Mouse (Mus musculus) neural tube, embryonic 11.5 days (tissue): ENCODE data around the gene Tab3. TPM values are rescaled to one million over a fixed set of nuclear protein-coding genes. Genes with fewer than 3 reads are reported as not detected.

Experiments used
- ATAC-seq: fragments of 200-750 bp; cut with Nextera tagmentation; 2 replicates; pipeline ENCODE4 v1.8.0; 2017; ENCODE audit warnings: moderate number of reproducible peaks, mild to moderate bottlenecking, moderate TSS enrichment, moderate library complexity; ENCODE audit not compliant: insufficient read depth, low FRiP score, low TSS enrichment
- DNase-seq: peaks from one replicate; pipeline ENCODE4 v3.0.0-alpha.2; 2015; ENCODE audit warnings: low spot score
- H3K27ac ChIP-seq: fragments of 300-500 bp; sonication (generic); 2 replicates; pipeline ENCODE4 v1.5.1; 2014; ENCODE audit warnings: low read depth, mild to moderate bottlenecking, low read length
- H3K27me3 ChIP-seq: fragments of 300-500 bp; sonication (generic); 2 replicates; pipeline ENCODE4 v1.6.1; 2014; ENCODE audit warnings: mild to moderate bottlenecking, low read length, mixed read lengths; ENCODE audit not compliant: control insufficient read depth, insufficient read depth
- H3K36me3 ChIP-seq: fragments of 300-500 bp; sonication (generic); 2 replicates; pipeline ENCODE4 v1.6.1; 2014; ENCODE audit warnings: mild to moderate bottlenecking, low read length, moderate library complexity, mixed read lengths; ENCODE audit not compliant: control insufficient read depth, insufficient read depth
- H3K4me1 ChIP-seq: fragments of 300-500 bp; sonication (generic); 2 replicates; pipeline ENCODE4 v1.6.1; 2014; ENCODE audit warnings: low read length, mixed read lengths; ENCODE audit not compliant: control insufficient read depth, insufficient read depth
- H3K4me2 ChIP-seq: fragments of 300-500 bp; sonication (generic); 2 replicates; pipeline ENCODE4 v1.6.1; 2014; ENCODE audit warnings: low read depth, mild to moderate bottlenecking, moderate library complexity
- H3K4me3 ChIP-seq: fragments of 300-500 bp; sonication (generic); 2 replicates; pipeline ENCODE4 v1.5.1; 2014; ENCODE audit warnings: low read depth, low read length
- H3K9ac ChIP-seq: fragments of 300-500 bp; sonication (generic); 2 replicates; pipeline ENCODE4 v1.6.1; 2014; ENCODE audit warnings: mild to moderate bottlenecking, low read length
- H3K9me3 ChIP-seq: fragments of 300-500 bp; sonication (generic); 2 replicates; pipeline ENCODE4 v1.6.1; 2016; ENCODE audit warnings: low read length; ENCODE audit not compliant: control insufficient read depth
- WGBS: fragments of 180-500 bp; shearing (Covaris S2); extraction: QIAGEN DNeasy Blood & Tissue Kit; methylation state at CpG from one replicate; pipeline ENCODE4 v1.1.7; 2014; 5-methylcytosine and 5-hydroxymethylcytosine counted together
- polyA plus RNA-seq: library from polyadenylated mRNA; unstranded; fragments of >200 nt; fragmentation: Nextera tagmentation; extraction: Ambion mirVana; gene quantifications from 2 replicates; pipeline ENCODE4 v1.2.1, GENCODE M21; 2014

Gene Tab3
- polyA plus RNA-seq, result 4.3 and 5.7 TPM in 2 replicates

- Histone ChIP-seq H3K4me1 (no peaks in the 10 kb centered on the region), H3K4me3 (peak within 1 kb of the TSS; percentile 62), H3K27me3 (no peaks in the 10 kb centered on the region), H3K27ac (no peak within 1 kb of the TSS), H3K9me3 (no peaks in the 10 kb centered on the region), H3K9ac (peak within 1 kb of the TSS; percentile 75), H3K36me3 (no peaks in the 10 kb centered on the region), H3K4me2 (peak within 1 kb of the TSS; percentile 43)
- peak; percentile 93 for DNase-seq
- peak; percentile 98 for ATAC-seq
- 23% methylated on average over 46 of the region's 64 CpGs for WGBS
These were observed at the start of gene Tab3 for GRCm38 (mm10) chrX:85573532-85574181. Gene Tab3, plus strand, starts transcription at chrX:85574022.

GRCm38 (mm10) chrX:85525545-85525944 lies 48.3 kb upstream of the Tab3 start:
- no peaks in the 10 kb centered on the region for H3K36me3 ChIP-seq
- H3K9ac ChIP-seq, result no peak overlapping the region
- no peaks in the 10 kb centered on the region for H3K27me3 ChIP-seq
- ATAC-seq (no peak), DNase-seq (no peak)
- no peaks in the 10 kb centered on the region for H3K9me3 ChIP-seq
- H3K27ac ChIP-seq, result no peak overlapping the region
- H3K4me2 ChIP-seq, result no peak overlapping the region
- 65% methylated on average over 1 of the region's 1 CpGs for WGBS
- no peaks in the 10 kb centered on the region for H3K4me1 ChIP-seq
- no peak overlapping the region for H3K4me3 ChIP-seq

- 77% methylated on average over 5 of the region's 5 CpGs for WGBS
- DNase-seq (no peak), ATAC-seq (no peak)
- H3K9me3 ChIP-seq, result no peaks in the 10 kb centered on the region
- H3K27me3 ChIP-seq, result no peaks in the 10 kb centered on the region
- H3K9ac ChIP-seq, result no peak overlapping the region
- no peaks in the 10 kb centered on the region for H3K36me3 ChIP-seq
- H3K27ac ChIP-seq, result no peak overlapping the region
- H3K4me2 ChIP-seq, result no peak overlapping the region
- no peak overlapping the region for H3K4me3 ChIP-seq
- H3K4me1 ChIP-seq, result no peaks in the 10 kb centered on the region
These were observed 47.4 kb upstream of the Tab3 start for GRCm38 (mm10) chrX:85526263-85527019.

- whole genome bisulfite sequencing, result 86% methylated on average over 2 of the region's 2 CpGs
- no peaks in the 10 kb centered on the region for H3K27me3 ChIP-seq
- H3K4me1 ChIP-seq, result no peaks in the 10 kb centered on the region
- H3K4me3 ChIP-seq, result no peak overlapping the region
- H3K9ac ChIP-seq, result no peak overlapping the region
- H3K27ac ChIP-seq, result no peak overlapping the region
- no peaks in the 10 kb centered on the region for H3K36me3 ChIP-seq
- no peak for DNase-seq
- no peak for ATAC-seq
- H3K4me2 ChIP-seq, result no peak overlapping the region
- H3K9me3 ChIP-seq, result no peaks in the 10 kb centered on the region
These were observed 14.9 kb upstream of the Tab3 start for GRCm38 (mm10) chrX:85558931-85559330.

- WGBS, result 82% methylated on average over 4 of the region's 4 CpGs
- Histone ChIP-seq H3K4me1 (no peaks in the 10 kb centered on the region), H3K4me3 (no peak overlapping the region), H3K27ac (no peak overlapping the region), H3K36me3 (no peaks in the 10 kb centered on the region), H3K27me3 (no peaks in the 10 kb centered on the region), H3K9me3 (no peaks in the 10 kb centered on the region), H3K4me2 (no peak overlapping the region), H3K9ac (no peak overlapping the region)
- no peak for DNase-seq
- ATAC-seq, result no peak
These were observed 7.6 kb upstream of the Tab3 start for GRCm38 (mm10) chrX:85566256-85566655.

GRCm38 (mm10) chrX:85574182-85574541 lies 340 bp downstream of the Tab3 start:
- Histone ChIP-seq H3K36me3 (no peaks in the 10 kb centered on the region), H3K4me1 (no peaks in the 10 kb centered on the region), H3K4me2 (peak overlapping the region; percentile 43), H3K27ac (no peak overlapping the region), H3K27me3 (no peaks in the 10 kb centered on the region), H3K4me3 (peak overlapping the region; percentile 62), H3K9ac (peak overlapping the region; percentile 75), H3K9me3 (no peaks in the 10 kb centered on the region)
- peak; percentile 41 for DNase-seq
- WGBS, result 10% methylated on average over 34 of the region's 34 CpGs
- ATAC-seq, result peak; percentile 76

- Histone ChIP-seq H3K4me1 (no peaks in the 10 kb centered on the region), H3K27me3 (no peaks in the 10 kb centered on the region), H3K36me3 (no peaks in the 10 kb centered on the region), H3K9me3 (no peaks in the 10 kb centered on the region), H3K4me3 (no peak overlapping the region), H3K27ac (no peak overlapping the region), H3K9ac (no peak overlapping the region), H3K4me2 (no peak overlapping the region)
- DNase-seq, result no peak
- WGBS, result 53% methylated on average over 6 of the region's 6 CpGs
- ATAC-seq, result no peak
These were observed 2.5 kb downstream of the Tab3 start for GRCm38 (mm10) chrX:85576310-85576709.

GRCm38 (mm10) chrX:85580768-85581167 lies 6.9 kb downstream of the Tab3 start:
- WGBS, result 53% methylated on average over 2 of the region's 2 CpGs
- no peak for ATAC-seq

GRCm38 (mm10) chrX:85582517-85582916 lies 8.7 kb downstream of the Tab3 start:
- no peak for ATAC-seq
- Histone ChIP-seq H3K27ac (no peak overlapping the region), H3K9ac (no peak overlapping the region), H3K4me2 (no peak overlapping the region), H3K36me3 (no peaks in the 10 kb centered on the region), H3K4me3 (no peak overlapping the region), H3K27me3 (no peaks in the 10 kb centered on the region), H3K4me1 (no peaks in the 10 kb centered on the region), H3K9me3 (no peaks in the 10 kb centered on the region)
- DNase-seq, result no peak
- 93% methylated on average over 1 of the region's 1 CpGs for WGBS

More at GRCm38 (mm10) chrX:85580768-85581167, 6.9 kb downstream of the Tab3 start:
- no peak overlapping the region for H3K27ac ChIP-seq
- no peaks in the 10 kb centered on the region for H3K4me1 ChIP-seq
- H3K27me3 ChIP-seq, result no peaks in the 10 kb centered on the region
- H3K36me3 ChIP-seq, result no peaks in the 10 kb centered on the region
- DNase-seq, result no peak
- H3K4me2 ChIP-seq, result no peak overlapping the region
- no peak overlapping the region for H3K4me3 ChIP-seq
- H3K9me3 ChIP-seq, result no peaks in the 10 kb centered on the region
- H3K9ac ChIP-seq, result no peak overlapping the region
